Mouse (Mus musculus) frontal cortex, adult 2 months (tissue): Measurements from ENCODE around the gene Higd1c. TPM values are rescaled to one million over a fixed set of nuclear protein-coding genes. Genes with fewer than 3 reads are reported as not detected.
"Not testable (repeated sequence)": the region's sequence is repeated elsewhere in the genome, so short reads cannot be mapped to it uniquely, and the experiment has no call there.

ENCODE experiments used
- DNase-seq, 2 experiments: peaks; one replicate each; pipeline ENCODE4 v3.0.0; 2022; ENCODE audit warnings: low spot score in 1 of 2; ENCODE audit errors: extremely low spot score in 1 of 2
- polyA plus RNA-seq: library from polyadenylated mRNA; depleted of rRNA; stranded (reverse); fragments of >200 nt; gene quantifications from 2 replicates; pipeline ENCODE4 v1.2.3, GENCODE M21; 2012

Higd1c gene
- polyA plus RNA-seq, 1 experiment, result not detected

DNA sequence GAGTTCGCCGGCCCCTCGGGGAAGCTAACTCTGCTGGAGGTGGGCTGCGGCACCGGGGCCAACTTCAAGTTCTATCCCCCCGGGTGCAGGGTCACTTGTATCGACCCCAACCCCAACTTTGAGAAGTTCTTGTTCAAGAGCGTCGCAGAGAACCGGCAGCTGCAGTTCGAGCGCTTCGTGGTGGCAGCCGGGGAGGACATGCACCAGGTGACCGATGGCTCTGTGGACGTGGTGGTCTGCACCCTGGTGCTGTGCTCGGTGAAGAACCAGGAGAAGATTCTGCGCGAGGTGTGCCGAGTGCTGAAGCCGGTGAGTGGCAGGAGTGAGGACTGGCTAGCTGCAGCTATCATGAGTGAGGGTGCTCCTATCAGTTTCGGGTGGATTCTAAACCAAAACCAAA is 10.9 kb upstream of the Higd1c start:
- not testable (repeated sequence) for DNase-seq

DNA sequence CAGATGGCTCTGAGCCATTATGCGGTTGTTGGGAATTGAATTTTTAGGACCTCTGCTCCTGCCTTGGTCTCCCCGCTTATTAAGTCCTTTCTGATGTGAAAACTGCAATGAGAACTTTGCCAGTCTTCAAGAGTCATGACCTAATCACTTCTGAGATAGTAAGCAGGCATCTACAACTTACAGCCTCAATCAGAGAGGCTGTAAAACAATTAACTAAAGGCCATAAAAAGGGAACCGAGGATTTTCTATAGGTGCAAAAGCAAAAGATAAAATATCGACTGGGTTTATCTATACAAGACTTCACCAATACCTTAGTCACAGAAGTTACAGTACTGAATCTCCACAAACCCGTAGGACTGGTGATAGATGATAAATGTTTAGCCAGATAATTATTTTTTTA is 8.5 kb upstream of the Higd1c start:
- no peak for DNase-seq

DNA sequence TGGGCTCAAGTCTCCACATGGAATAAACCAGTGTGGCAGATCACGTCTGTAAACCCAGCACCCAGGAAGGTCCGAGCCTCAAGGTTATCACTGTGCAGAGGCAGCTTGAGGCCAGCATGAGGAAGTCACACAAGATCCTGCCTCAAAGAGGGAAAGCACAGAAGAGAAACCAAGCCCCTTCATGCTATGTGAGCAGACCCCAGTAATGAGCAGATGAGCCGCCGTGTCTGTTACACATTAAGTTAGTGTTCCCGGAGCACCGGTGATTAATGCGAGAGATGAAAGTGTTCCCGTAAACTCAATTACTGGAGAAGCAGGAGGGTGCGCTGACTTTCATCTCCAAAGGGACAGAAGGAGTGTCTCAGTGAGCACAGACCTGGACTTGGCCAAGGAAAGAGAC is 1.6 kb downstream of the Higd1c start:
- DNase-seq, result not testable (repeated sequence)

DNA sequence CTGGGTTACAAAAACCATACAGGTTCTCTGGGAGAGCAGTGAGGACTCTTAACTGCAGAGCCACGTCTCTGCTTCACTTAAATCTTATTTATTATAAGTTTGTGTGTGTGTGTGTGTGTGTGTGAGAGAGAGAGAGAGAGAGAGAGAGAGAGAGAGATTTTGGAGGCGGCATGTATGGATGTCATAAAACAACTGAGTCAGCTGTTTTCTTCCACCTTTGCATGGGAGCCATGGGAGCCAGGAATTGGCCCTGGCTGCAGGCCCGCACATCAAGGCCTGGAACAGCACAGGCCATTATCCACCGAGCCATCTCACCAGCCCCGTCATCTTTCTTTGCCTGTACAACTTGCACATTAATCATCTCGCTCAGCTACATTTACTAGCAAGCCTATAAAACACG is 2.8 kb downstream of the Higd1c start:
- DNase-seq, result no peak

DNA sequence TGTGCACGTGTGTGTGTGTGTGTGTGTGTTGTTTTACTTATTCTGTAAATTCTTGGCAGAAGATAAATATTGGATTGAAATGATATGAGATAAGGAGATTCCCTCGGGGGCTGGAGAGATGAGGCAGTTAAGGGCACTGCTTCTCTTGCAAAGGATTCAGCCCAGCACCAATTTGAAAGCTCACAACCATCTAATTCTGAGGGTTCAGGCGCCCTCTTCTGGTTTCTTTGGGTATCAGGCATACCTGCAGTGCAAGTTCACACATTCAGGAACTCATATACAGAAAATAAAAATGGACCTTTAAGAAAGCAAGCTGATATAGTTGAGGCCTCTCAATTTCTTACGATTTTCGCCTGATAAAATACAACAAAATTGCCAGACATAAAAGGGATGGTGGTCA is 10.7 kb downstream of the Higd1c start:
- peak; percentile 40 to 90 for DNase-seq

DNA sequence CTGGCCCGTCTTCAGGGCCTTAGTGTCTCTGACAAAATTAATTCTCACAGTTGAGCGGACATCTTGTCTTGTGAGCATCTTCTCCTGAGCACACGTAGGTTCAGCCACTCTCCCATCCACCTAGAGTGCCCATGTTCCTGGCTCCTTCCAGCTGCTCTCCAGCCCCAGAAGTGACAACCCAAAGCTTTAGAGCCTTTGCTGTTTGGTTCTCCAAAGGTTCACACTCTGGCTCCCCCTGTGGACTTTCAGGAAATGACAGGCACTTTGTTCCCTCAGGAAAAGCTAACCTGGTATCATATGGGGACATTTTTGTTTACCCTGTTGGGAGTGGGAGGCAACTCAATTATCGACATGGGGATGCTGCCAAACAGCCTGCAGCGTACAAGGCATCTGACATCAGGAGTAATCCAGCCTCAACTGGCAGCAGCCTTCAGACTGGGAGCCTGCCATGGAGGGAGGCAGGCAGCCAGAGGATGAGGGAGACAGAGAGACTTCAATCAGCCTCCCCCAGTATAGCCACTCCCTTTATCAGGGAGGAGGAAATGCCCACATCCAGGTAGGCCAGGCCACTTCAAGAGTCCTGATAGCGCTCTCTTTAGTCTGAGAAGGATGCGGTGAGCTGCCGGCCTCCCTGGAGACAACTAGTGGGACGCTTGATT is 13.6 kb downstream of the Higd1c start:
- peak in 1 of 2 experiments; percentile 17 for DNase-seq

- DNase-seq, result no peak
Measured at GRCm38 (mm10) chr15:100379658-100380057, 15.3 kb downstream of the Higd1c start.

DNA sequence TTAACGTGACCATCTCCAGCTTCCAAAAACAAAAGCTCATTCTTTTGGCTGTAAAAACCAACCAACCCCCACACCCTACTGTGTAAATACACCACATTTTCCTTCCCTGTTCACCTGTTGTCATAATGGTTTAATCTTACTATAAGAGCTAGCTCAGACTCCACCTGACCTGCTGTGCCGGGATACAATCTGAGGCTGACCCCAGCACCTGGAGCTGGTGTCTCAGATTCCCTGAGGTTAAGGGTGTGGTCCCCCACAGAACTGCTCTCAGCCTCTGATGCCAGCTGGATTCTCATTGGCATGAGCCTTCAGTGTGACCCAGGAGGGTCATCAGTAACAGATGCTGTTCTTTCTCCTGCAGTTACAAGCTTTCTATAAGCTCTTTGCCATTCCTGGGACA is 15.8 kb downstream of the Higd1c start:
- DNase-seq, result no peak

DNA sequence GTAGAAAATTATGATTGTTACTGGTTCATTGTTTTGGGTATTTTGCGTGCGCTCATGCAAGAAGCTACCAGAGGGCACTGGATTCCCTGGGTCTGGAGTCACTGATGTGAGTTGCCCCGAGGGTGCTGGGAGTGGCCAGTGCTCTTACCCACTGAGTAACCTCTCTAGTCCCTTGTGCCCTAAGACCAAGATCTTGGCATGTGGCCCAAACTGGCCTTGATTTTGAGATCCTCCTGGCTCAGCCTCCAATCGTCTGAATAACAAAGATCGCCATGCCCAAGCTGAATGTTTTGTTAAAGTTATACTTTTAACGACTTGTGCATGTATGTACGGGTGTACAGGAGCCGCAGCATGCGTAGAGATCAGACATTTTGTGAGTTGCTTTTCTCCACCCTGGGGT is 21.4 kb downstream of the Higd1c start:
- no peak for DNase-seq

DNA sequence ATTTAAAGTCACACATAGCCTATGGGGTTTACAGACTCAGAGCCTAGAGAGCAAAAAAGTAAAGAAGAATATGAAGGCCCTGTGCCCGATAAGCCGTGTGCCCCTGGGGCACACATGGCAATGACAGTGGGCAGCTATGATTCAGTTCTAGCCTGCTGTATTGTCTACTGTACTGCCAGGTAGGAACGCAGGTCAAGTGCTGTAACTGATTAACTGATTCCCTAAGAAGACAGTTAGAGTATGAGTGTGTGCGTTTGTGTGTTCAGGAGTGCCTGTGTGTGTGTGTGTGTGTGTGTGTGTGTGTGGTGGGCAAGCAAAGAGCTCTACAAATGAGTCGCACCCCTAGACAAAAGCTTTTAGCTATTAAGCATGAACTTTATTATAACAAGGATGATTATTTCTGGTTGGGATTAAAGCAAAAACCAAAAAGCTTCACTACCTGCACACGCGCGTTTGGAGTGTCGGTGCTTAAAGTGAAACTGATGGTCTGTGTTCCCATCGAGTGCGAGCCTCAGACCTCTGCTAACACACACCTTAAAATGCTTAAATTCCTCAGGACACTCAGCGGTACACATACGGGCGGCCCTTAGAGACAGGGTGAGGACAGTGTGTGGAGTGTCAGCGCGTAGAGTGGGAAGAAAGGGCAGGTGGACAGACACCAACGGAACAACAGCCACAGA is 23.3 kb downstream of the Higd1c start:
- DNase-seq, result no peak

- no peak for DNase-seq
Measured at GRCm38 (mm10) chr15:100388224-100388835, 24.0 kb downstream of the Higd1c start.

- DNase-seq, result no peak
Measured at GRCm38 (mm10) chr15:100388886-100389285, 24.5 kb downstream of the Higd1c start.

GRCm38 (mm10) chr15:100391066-100391465 is 26.7 kb downstream of the Higd1c start:
- no peak for DNase-seq

DNA sequence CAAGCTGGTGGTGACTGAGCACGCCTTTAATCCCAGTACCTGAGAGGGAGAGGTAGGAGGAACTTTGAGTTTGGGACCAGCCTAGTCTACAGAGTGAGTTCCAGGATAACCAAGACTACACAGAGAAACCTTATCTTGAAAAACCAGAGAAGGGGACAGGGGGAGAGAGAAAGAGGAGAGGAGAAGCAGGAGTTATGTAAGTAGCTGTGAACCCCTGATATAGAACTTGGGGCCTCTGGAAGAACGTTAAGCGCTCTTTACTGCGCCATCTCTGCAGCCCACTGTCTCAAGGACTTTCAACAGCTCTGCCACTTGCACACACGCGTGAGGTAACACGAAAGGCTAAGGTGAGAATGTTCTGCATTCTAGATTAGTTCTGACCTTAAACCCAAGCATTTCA is 27.3 kb downstream of the Higd1c start:
- no peak for DNase-seq

GRCm38 (mm10) chr15:100393016-100393415 is 28.7 kb downstream of the Higd1c start:
- no peak for DNase-seq

GRCm38 (mm10) chr15:100395561-100395960 is 31.2 kb downstream of the Higd1c start:
- no peak for DNase-seq

GRCm38 (mm10) chr15:100400592-100401250 is 36.4 kb downstream of the Higd1c start:
- no peak for DNase-seq

DNA sequence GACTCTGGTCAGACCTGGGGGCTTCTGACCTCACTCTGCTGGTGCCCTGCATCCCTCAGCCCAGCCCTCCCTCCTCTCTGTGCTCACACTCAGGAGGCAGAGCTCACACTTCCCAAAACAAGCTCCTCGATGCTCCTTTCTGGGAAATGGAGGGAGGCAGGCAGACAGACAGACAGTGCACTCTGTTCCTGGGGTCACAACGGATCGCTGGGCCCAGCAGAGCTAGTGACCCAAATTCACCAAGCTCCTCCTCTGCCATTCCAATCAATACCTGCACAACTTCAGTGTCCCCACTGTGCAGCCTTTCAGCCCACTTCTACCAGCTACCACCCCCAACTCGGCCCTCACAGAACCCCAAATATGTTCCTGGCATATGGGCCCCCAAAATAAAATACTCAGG is 37.5 kb downstream of the Higd1c start:
- no peak for DNase-seq

DNA sequence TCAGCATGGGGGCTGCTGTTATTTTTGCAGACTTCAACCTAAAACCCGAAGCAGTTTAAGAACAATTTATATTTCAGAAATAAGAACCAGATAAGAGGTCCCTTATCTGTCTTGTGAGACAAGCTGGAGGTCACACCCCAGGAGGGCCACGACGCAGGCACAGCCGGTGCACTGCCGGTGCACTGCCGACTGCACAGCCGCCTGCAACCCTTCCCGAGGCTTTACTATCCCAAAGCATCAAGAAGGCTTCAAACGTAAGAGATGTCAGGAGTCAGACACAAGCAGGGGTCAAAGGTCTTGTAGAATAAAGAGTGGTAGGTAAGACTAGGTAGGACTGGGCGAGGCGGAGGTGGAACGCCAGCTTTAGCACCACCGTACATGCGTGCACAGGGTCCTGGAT is 38.0 kb downstream of the Higd1c start:
- no peak for DNase-seq

DNA sequence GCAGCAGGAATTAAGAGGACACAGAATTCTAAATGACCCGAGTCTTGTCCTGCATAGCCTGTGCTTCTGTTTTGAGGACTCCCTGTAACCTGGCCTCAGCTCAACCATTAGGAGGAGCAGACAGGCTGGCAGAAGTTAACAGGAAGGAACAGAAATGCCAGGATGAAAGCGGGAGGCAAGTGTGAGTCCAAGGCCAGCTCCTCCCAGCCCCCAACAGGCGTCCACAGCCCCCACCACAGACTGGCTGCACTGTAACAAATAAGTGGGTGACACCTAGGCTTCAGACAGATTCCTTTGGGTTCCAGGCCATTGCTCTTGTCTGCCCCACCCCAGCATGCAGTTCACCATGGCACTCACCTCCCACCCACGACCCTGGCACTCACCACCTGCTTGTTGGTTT is 38.5 kb downstream of the Higd1c start:
- DNase-seq, result no peak

- no peak for DNase-seq
Measured at GRCm38 (mm10) chr15:100403318-100404000, 39.1 kb downstream of the Higd1c start.
